Mouse (Mus musculus) stomach, embryonic 16.5 days (tissue): ENCODE data around the gene Madd. TPM values are rescaled to one million over a fixed set of nuclear protein-coding genes. Genes with fewer than 3 reads are reported as not detected.

Source experiments
- ATAC-seq: fragments of 200-750 bp; cut with Nextera tagmentation; 2 replicates; pipeline ENCODE4 v1.8.0; 2017; ENCODE audit warnings: moderate number of reproducible peaks, moderate TSS enrichment; ENCODE audit not compliant: insufficient read depth, low FRiP score
- H3K27ac ChIP-seq: fragments of 300-500 bp; sonication (generic); 2 replicates; pipeline ENCODE4 v1.5.1; 2014; ENCODE audit warnings: low read length
- H3K27me3 ChIP-seq: fragments of 300-500 bp; sonication (generic); 2 replicates; pipeline ENCODE4 v1.6.1; 2014; ENCODE audit warnings: low read length, control low read depth, mixed read lengths; ENCODE audit not compliant: control insufficient read depth, insufficient read depth
- H3K36me3 ChIP-seq: fragments of 300-500 bp; sonication (generic); 2 replicates; pipeline ENCODE4 v1.6.1; 2014; ENCODE audit warnings: low read length; ENCODE audit not compliant: control insufficient read depth, insufficient read depth
- H3K4me1 ChIP-seq: fragments of 300-500 bp; sonication (generic); 2 replicates; pipeline ENCODE4 v1.6.1; 2014; ENCODE audit warnings: low read length, control low read depth, mixed read lengths; ENCODE audit not compliant: control insufficient read depth, insufficient read depth
- H3K4me2 ChIP-seq: fragments of 300-500 bp; sonication (generic); 2 replicates; pipeline ENCODE4 v1.6.1; 2014; ENCODE audit warnings: low read depth, low read length, mixed read lengths
- H3K4me3 ChIP-seq: fragments of 300-500 bp; sonication (generic); replicated peaks from 2 replicates; pipeline ENCODE4 v1.5.1; 2014; ENCODE audit warnings: mild to moderate bottlenecking, low read length
- H3K9ac ChIP-seq: fragments of 300-500 bp; sonication (generic); 2 replicates; pipeline ENCODE4 v1.6.1; 2014; ENCODE audit warnings: low read length
- H3K9me3 ChIP-seq: fragments of 300-500 bp; sonication (generic); replicated peaks from 2 replicates; pipeline ENCODE4 v1.6.1; 2016; ENCODE audit warnings: low read length, control low read depth; ENCODE audit not compliant: control insufficient read depth
- WGBS: fragments of 180-500 bp; shearing (Covaris S2); extraction: QIAGEN DNeasy Blood & Tissue Kit; methylation state at CpG from one replicate; pipeline ENCODE4 v1.1.7; 2014; 5-methylcytosine and 5-hydroxymethylcytosine counted together
- polyA plus RNA-seq: library from polyadenylated mRNA; unstranded; fragments of >200 nt; fragmentation: Nextera tagmentation; extraction: Ambion mirVana; gene quantifications from 2 replicates; pipeline ENCODE4 v1.2.1, GENCODE M21; 2015

Gene Madd
- polyA plus RNA-seq, 1 experiment from 2014 or later, result 14.3 TPM

DNA sequence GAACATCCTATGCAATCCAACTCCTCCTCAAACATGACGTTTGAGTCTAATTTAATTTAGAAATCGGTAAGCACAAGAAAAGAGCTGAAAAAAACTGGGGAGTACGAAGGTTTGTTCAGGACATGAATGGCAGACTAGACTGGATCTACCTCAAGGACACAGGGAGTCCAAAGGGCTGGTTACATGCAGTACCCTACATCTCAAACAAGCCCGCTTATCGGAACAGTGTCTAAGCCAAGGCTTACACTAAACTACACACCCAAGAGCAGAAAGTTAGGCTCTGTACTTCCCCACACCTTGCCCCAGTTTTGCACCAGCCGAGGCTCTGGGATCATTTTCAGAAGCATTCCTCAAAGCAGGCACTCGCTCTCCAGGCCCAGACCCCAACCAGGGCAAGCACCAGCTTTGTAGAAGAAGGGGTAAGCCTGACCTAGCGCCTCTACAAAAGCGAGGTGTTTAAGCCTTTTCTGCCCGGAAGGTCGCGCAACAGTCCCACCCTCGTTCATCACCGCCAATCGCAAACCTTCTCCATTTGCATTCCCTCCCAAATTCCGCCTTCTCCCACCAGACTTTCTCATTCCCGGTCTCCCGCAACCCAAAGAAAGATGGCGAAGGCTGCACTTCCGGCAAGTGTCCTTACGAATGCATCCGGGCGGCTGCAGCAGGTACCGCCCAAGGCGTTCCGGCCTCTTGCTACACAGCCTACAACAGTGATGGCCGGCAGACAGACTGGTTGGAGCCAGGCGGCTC, 18.8 kb upstream of the Madd start, which contains the start of the genes Nr1h3 and Acp2:
TSS of gene Nr1h3 (minus strand) at position 613 of the 750 bp plus-strand sequence.
TSS of gene Acp2 (plus strand) at position 664 of the 750 bp plus-strand sequence.
- Histone ChIP-seq H3K4me2 (peak within 1 kb of the TSS; percentile 72), H3K4me3 (peak within 1 kb of the TSS; percentile 58), H3K27me3 (no peaks in the 10 kb centered on the region), H3K36me3 (peaks cover 9% of the 10 kb centered on the region; the same call in 1 of the 2 replicates), H3K4me1 (peaks cover 14% of the 10 kb centered on the region), H3K27ac (peak within 1 kb of the TSS; percentile 96), H3K9me3 (no peaks in the 10 kb centered on the region), H3K9ac (peak within 1 kb of the TSS; percentile 78)
- WGBS, result 2% methylated on average over 28 of the region's 28 CpGs
- peak; percentile 96 for ATAC-seq

DNA sequence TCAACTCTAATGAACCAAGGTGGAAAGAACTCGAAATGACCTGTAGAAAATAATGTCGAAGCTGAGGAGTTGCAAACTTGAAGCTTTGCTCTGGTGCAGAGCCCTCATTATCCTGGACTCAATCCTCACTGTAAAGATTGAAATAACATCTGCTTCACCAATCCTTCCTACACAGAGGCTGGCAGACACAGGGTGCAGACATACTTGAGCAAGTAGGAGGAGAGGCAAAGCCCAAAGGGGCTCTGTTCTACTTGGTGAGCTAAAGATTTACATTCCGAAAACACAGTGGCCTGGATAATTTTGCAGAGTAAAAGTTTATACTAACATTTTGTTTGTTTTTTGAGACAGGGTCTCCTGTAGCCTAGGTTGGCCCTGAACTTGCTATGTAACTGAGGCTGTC, 15.3 kb upstream of the Madd start:
- Histone ChIP-seq H3K4me2 (no peak overlapping the region), H3K9me3 (no peaks in the 10 kb centered on the region), H3K9ac (no peak overlapping the region), H3K27ac (no peak overlapping the region), H3K4me3 (no peak overlapping the region), H3K36me3 (no peaks in the 10 kb centered on the region), H3K4me1 (peaks cover 18% of the 10 kb centered on the region), H3K27me3 (no peaks in the 10 kb centered on the region)
- no peak for ATAC-seq
- 83% methylated on average over 3 of the region's 3 CpGs for WGBS

- no peak overlapping the region for H3K27ac ChIP-seq
- peaks cover 7% of the 10 kb centered on the region for H3K4me1 ChIP-seq
- WGBS, result 77% methylated on average over 3 of the region's 3 CpGs
- H3K36me3 ChIP-seq, result no peaks in the 10 kb centered on the region
- H3K27me3 ChIP-seq, result no peaks in the 10 kb centered on the region; the same call in 1 of the 2 replicates
- H3K9me3 ChIP-seq, result no peaks in the 10 kb centered on the region
- no peak for ATAC-seq
- H3K9ac ChIP-seq, result no peak overlapping the region
- H3K4me2 ChIP-seq, result no peak overlapping the region
- no peak overlapping the region for H3K4me3 ChIP-seq
These were observed 13.0 kb upstream of the Madd start for GRCm38 (mm10) chr2:91196577-91197001.

DNA sequence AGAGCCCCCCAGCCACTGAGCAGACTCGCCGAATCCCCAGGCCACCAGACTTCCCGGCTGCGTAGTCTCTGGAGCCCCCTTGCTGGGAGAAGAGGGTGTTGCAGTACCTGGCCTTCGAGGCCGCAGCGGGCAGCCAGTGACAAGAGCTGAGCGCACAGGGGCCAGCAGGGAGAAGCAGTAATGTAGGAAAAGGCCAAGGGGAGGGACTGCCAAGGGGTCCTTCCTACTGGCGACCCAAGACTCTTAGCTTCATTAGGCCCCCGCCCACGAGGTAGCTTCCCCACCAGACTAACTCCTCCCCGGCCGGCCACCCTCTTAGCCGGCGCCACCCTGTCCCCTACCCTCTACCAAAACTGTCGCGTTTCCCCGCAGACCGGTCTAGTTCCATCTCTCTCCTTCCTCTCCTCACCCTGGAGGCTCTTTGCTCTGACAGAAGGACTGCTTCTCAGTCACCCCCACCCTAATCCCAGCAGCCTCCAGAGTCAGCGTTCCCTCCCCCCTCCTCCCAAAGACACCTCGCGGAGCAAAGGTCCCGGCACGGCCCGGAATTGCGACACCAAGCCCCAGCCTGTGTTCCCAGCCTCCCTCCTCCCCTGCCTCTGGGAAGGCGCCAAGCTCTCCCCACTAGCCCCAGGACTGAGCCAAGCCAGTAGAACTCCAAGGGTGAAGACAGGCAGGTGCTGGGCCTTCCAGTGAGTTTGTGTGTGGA, 11.1 kb upstream of the Madd start:
- no peaks in the 10 kb centered on the region; the same call in 1 of the 2 replicates for H3K27me3 ChIP-seq
- no peaks in the 10 kb centered on the region for H3K36me3 ChIP-seq
- no peak overlapping the region for H3K27ac ChIP-seq
- peak; percentile 80 for ATAC-seq
- peak overlapping the region; percentile 69 for H3K9ac ChIP-seq
- 2% methylated on average over 27 of the region's 27 CpGs for WGBS
- peak overlapping the region; percentile 86 for H3K4me2 ChIP-seq
- H3K4me3 ChIP-seq, result peak overlapping the region; percentile 40
- no peaks in the 10 kb centered on the region for H3K9me3 ChIP-seq
- peaks cover 7% of the 10 kb centered on the region for H3K4me1 ChIP-seq

GRCm38 (mm10) chr2:91190501-91190900, 6.9 kb upstream of the Madd start:
- Histone ChIP-seq H3K4me2 (no peak overlapping the region), H3K9me3 (no peaks in the 10 kb centered on the region), H3K4me1 (peaks cover 7% of the 10 kb centered on the region), H3K36me3 (no peaks in the 10 kb centered on the region), H3K4me3 (no peak overlapping the region), H3K27me3 (no peaks in the 10 kb centered on the region; the same call in 1 of the 2 replicates), H3K27ac (no peak overlapping the region), H3K9ac (no peak overlapping the region)
- 81% methylated on average over 16 of the region's 16 CpGs for WGBS
- no peak for ATAC-seq

DNA sequence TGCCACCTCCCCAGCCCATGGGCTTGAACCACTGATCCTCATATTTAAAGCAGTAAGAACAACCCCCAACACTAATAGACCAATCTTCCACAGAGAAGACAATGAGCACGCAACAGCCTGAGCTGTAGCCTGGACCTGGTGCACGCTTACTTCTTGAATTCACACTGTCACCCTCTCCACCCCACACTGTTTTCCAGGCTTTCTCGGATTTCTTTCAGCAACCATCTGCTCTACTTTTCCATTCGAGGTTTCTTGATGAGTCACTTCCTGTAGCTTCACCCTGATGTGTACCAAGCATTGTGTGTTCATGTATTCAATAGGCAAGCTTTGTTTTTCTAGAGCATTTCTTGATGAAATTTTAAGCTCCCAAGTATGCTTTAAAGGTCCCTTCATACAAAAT, 3.8 kb upstream of the Madd start:
- H3K4me3 ChIP-seq, result no peak overlapping the region

GRCm38 (mm10) chr2:91186208-91186607, 2.6 kb upstream of the Madd start:
- Histone ChIP-seq H3K4me1 (peaks cover 10% of the 10 kb centered on the region; the same call in 1 of the 2 replicates), H3K9ac (no peak overlapping the region), H3K36me3 (no peaks in the 10 kb centered on the region), H3K27me3 (no peaks in the 10 kb centered on the region), H3K9me3 (no peaks in the 10 kb centered on the region), H3K4me3 (no peak overlapping the region), H3K27ac (no peak overlapping the region), H3K4me2 (no peak overlapping the region)
- 41% methylated on average over 1 of the region's 1 CpGs for WGBS
- ATAC-seq, result no peak

More for the DNA sequence above, 3.8 kb upstream of the Madd start:
- Histone ChIP-seq H3K9ac (no peak overlapping the region), H3K4me1 (0 out of 2 replicates have a peak, but pooled peaks cover 4% of the 10 kb centered on the region), H3K4me2 (no peak overlapping the region), H3K9me3 (no peaks in the 10 kb centered on the region), H3K36me3 (no peaks in the 10 kb centered on the region), H3K27me3 (no peaks in the 10 kb centered on the region), H3K27ac (no peak overlapping the region)
- WGBS, result 44% methylated on average over 4 of the region's 4 CpGs
- ATAC-seq, result no peak

DNA sequence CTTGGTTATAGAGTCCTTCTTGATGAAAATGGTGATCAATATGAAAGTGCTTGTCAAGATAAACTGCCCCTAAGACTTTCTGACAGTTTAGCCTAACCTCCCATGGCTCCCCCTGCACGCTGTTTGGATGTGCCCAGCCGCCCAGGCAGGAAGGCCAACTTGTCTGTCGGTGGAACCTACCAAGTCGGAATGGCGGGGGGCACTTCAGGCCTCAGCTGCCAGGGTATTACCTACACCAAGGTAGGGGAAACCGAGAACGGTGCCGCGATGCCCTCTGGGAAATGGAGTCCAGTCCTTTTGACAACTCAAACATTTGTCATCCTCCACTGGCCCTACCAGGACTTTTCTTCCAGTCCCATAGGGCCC, 506 bp downstream of the Madd start:
- peak overlapping the region; percentile 97 for H3K4me3 ChIP-seq
- no peaks in the 10 kb centered on the region for H3K36me3 ChIP-seq
- ATAC-seq, result peak; percentile 97
- no peaks in the 10 kb centered on the region for H3K9me3 ChIP-seq
- H3K4me1 ChIP-seq, result peaks cover 10% of the 10 kb centered on the region; the same call in 1 of the 2 replicates
- H3K4me2 ChIP-seq, result peak overlapping the region; percentile 66
- H3K27me3 ChIP-seq, result no peaks in the 10 kb centered on the region
- 0% methylated on average over 9 of the region's 9 CpGs for WGBS
- peak overlapping the region; percentile 81 for H3K27ac ChIP-seq
- H3K9ac ChIP-seq, result peak overlapping the region; percentile 86
